Mouse (Mus musculus) layer of hippocampus, adult 18-20 months (tissue): Measurements from ENCODE around the gene Srebf2. TPM values are rescaled to one million over a fixed set of nuclear protein-coding genes. Genes with fewer than 3 reads are reported as not detected.

Experiments used
- DNase-seq, 2 experiments: peaks; one replicate each; pipeline ENCODE4 v3.0.0; 2022; ENCODE audit warnings: low spot score in 2 of 2
- total RNA-seq, 2 experiments: library from RNA; stranded (reverse); gene quantifications; 2 replicates each; pipeline ENCODE4 v1.2.3; 2021

Srebf2 gene
- total RNA-seq, 2 experiments from 2014 or later: 175 to 189 TPM

GRCm38 (mm10) chr15:82181131-82181530, 34.1 kb downstream of the Srebf2 start:
- no peak for DNase-seq

GRCm38 (mm10) chr15:82182311-82182710, 35.3 kb downstream of the Srebf2 start:
- DNase-seq: no peak

GRCm38 (mm10) chr15:82183596-82183995, 36.6 kb downstream of the Srebf2 start:
- DNase-seq: no peak

GRCm38 (mm10) chr15:82184183-82184582, 37.2 kb downstream of the Srebf2 start:
- DNase-seq: no peak

GRCm38 (mm10) chr15:82184656-82185055, 37.7 kb downstream of the Srebf2 start:
- DNase-seq: no peak

- no peak for DNase-seq
Measured at GRCm38 (mm10) chr15:82185062-82185783, 38.2 kb downstream of the Srebf2 start.

- DNase-seq: no peak
Measured at GRCm38 (mm10) chr15:82186131-82186530, 39.1 kb downstream of the Srebf2 start.

GRCm38 (mm10) chr15:82186931-82187330, 40.0 kb downstream of the Srebf2 start:
- no peak for DNase-seq

GRCm38 (mm10) chr15:82187401-82187800, 40.4 kb downstream of the Srebf2 start:
- no peak for DNase-seq

- DNase-seq: no peak
Measured at GRCm38 (mm10) chr15:82187924-82188323, 40.9 kb downstream of the Srebf2 start.

- DNase-seq: no peak
Measured at GRCm38 (mm10) chr15:82188481-82189240, 41.7 kb downstream of the Srebf2 start.

- no peak for DNase-seq
Measured at GRCm38 (mm10) chr15:82192617-82193016, 45.6 kb downstream of the Srebf2 start.

- DNase-seq: no peak
Measured at GRCm38 (mm10) chr15:82196300-82196699, 49.3 kb downstream of the Srebf2 start.

GRCm38 (mm10) chr15:82197246-82197750, 50.3 kb downstream of the Srebf2 start:
- DNase-seq: no peak

GRCm38 (mm10) chr15:82197937-82198336, 51.0 kb downstream of the Srebf2 start:
- no peak for DNase-seq

- no peak for DNase-seq
Measured at GRCm38 (mm10) chr15:82198342-82198741, 51.4 kb downstream of the Srebf2 start.

- no peak for DNase-seq
Measured at GRCm38 (mm10) chr15:82199546-82199945, 52.6 kb downstream of the Srebf2 start.

- no peak for DNase-seq
Measured at GRCm38 (mm10) chr15:82202086-82202485, 55.1 kb downstream of the Srebf2 start.

- no peak for DNase-seq
Measured at GRCm38 (mm10) chr15:82203090-82203489, 56.1 kb downstream of the Srebf2 start.

- no peak for DNase-seq
Measured at GRCm38 (mm10) chr15:82203611-82204351, 56.8 kb downstream of the Srebf2 start.

- DNase-seq: no peak
Measured at GRCm38 (mm10) chr15:82204680-82205371, 57.8 kb downstream of the Srebf2 start.
